Mouse (Mus musculus) liver, embryonic 11.5 days (tissue): ENCODE results near the gene Fam78a. TPM values are rescaled to one million over a fixed set of nuclear protein-coding genes. Genes with fewer than 3 reads are reported as not detected.

Experiments used
- ATAC-seq: fragments of 200-750 bp; cut with Nextera tagmentation; replicated peaks from 2 replicates; pipeline ENCODE4 v1.8.0; 2017; ENCODE audit warnings: moderate number of reproducible peaks, mild to moderate bottlenecking, moderate TSS enrichment, moderate library complexity; ENCODE audit not compliant: low FRiP score
- DNase-seq: peaks from one replicate; pipeline ENCODE4 v3.0.0-alpha.2; 2017; ENCODE audit warnings: low spot score
- H3K27ac ChIP-seq: fragments of 300-500 bp; sonication (generic); 2 replicates; pipeline ENCODE4 v1.5.1; 2014; ENCODE audit warnings: mild to moderate bottlenecking, low read depth, low read length, control low read depth
- H3K27me3 ChIP-seq: fragments of 300-500 bp; sonication (generic); replicated peaks from 2 replicates; pipeline ENCODE4 v1.6.1; 2014; ENCODE audit warnings: low read length, mixed read lengths; ENCODE audit not compliant: control insufficient read depth, insufficient read depth
- H3K36me3 ChIP-seq: fragments of 300-500 bp; sonication (generic); 2 replicates; pipeline ENCODE4 v1.6.1; 2014; ENCODE audit warnings: mild to moderate bottlenecking, low read length, moderate library complexity, mixed read lengths; ENCODE audit not compliant: control insufficient read depth, insufficient read depth
- H3K4me1 ChIP-seq: fragments of 300-500 bp; sonication (generic); replicated peaks from 2 replicates; pipeline ENCODE4 v1.6.1; 2014; ENCODE audit warnings: low read length, mixed read lengths; ENCODE audit not compliant: control insufficient read depth, insufficient read depth
- H3K4me2 ChIP-seq: fragments of 300-500 bp; sonication (generic); 2 replicates; pipeline ENCODE4 v1.6.1; 2014; ENCODE audit warnings: mild to moderate bottlenecking, control low read depth, moderate library complexity
- H3K4me3 ChIP-seq: fragments of 300-500 bp; sonication (generic); 2 replicates; pipeline ENCODE4 v1.5.1; 2014; ENCODE audit warnings: low read depth, low read length, control low read depth
- H3K9ac ChIP-seq: fragments of 300-500 bp; sonication (generic); 2 replicates; pipeline ENCODE4 v1.6.1; 2014; ENCODE audit warnings: low read depth, low read length, control low read depth
- H3K9me3 ChIP-seq: fragments of 300-500 bp; sonication (generic); 2 replicates; pipeline ENCODE4 v1.6.1; 2016; ENCODE audit warnings: low read length, inconsistent platforms, mixed read lengths; ENCODE audit not compliant: control insufficient read depth
- WGBS: fragments of 180-500 bp; shearing (Covaris S2); extraction: QIAGEN DNeasy Blood & Tissue Kit; methylation state at CpG from one replicate; pipeline ENCODE4 v1.1.7; 2014; 5-methylcytosine and 5-hydroxymethylcytosine counted together
- polyA plus RNA-seq: library from polyadenylated mRNA; unstranded; fragments of >200 nt; fragmentation: Nextera tagmentation; extraction: Ambion mirVana; gene quantifications from 2 replicates; pipeline ENCODE4 v1.2.1, GENCODE M21; 2014

Fam78a gene
- polyA plus RNA-seq, 1 experiment from 2014 or later: 19.2 TPM

DNA sequence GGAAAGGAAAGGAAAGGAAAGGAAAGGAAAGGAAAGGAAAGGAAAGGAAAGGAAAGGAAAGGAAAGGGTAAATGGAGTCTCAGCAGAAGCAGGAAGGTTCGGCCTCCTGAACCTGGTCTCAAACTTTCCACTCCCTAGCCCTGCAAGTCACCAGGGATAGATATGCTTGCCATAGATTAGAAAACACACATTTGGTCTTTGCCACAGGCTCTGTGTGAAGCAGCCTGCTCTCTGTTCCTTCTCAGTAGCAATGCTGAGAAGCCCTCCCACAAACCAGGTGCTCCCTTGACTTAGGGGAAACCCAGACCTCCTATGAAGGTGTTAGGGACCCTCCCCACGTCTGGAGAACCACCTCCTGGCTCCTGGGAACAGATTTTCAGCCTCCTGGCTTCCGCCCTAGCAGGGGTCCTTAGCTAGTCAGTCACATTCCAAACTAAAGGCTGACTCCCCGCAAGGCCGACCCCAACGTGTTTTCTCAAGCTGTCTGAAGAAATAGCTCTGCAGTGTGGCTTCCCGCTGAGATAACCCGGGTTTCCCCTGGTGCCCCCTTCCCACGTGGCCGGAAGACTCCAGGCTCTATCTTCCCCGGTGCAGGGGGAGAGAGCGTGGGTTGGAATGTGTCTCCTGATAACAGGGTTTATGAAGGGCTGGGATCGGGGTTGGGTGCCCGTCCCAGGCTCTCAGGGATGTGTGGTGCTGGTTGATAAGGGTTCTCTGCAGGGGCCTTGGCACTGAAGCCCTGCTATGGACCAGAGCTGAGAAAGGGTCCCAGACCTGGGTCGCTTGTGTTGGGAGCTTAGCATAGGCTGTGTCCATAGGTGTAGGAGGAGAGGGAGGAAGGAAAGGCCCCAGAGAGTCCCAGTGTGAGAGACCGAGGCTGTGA, 43.2 kb upstream of the Fam78a start:
- ATAC-seq (peak; percentile 96), DNase-seq (peak; percentile 86)
- WGBS: 8% methylated on average over 16 of the region's 16 CpGs
- Histone ChIP-seq H3K4me3 (peak overlapping the region; percentile 35), H3K4me1 (peaks cover 57% of the 10 kb centered on the region), H3K27me3 (no peaks in the 10 kb centered on the region), H3K36me3 (no peaks in the 10 kb centered on the region), H3K9me3 (no peaks in the 10 kb centered on the region), H3K27ac (peak overlapping the region; percentile 100), H3K4me2 (peak overlapping the region; percentile 67), H3K9ac (peak overlapping the region; percentile 75)

DNA sequence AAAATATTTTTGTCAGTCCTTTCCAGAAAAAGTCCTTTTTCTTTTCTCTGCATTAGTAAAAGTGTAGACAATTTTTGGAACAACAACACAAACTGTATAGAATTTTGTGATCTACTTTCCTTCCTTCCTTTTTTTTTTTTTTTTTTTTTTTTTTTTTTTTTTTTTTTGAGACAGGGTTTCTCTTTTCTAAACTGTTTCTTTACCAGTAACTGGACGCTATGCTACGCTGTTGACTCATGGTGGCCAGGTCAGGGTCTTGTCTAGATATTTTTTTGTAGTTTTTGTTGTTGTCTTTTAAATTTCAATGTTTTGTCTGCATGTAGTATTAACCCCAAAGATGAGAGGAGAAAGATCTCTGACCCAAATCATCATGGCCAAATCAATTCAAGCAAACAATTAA, 37.1 kb upstream of the Fam78a start:
- Histone ChIP-seq H3K27me3 (no peaks in the 10 kb centered on the region), H3K4me1 (peaks cover 14% of the 10 kb centered on the region), H3K4me3 (no peak overlapping the region), H3K36me3 (no peaks in the 10 kb centered on the region), H3K9me3 (0 out of 2 replicates have a peak, but pooled peaks cover 2% of the 10 kb centered on the region), H3K9ac (no peak overlapping the region), H3K4me2 (no peak overlapping the region), H3K27ac (no peak overlapping the region)
- ATAC-seq: no peak
- no peak for DNase-seq
- WGBS: 81% methylated on average over 2 of the region's 2 CpGs

DNA sequence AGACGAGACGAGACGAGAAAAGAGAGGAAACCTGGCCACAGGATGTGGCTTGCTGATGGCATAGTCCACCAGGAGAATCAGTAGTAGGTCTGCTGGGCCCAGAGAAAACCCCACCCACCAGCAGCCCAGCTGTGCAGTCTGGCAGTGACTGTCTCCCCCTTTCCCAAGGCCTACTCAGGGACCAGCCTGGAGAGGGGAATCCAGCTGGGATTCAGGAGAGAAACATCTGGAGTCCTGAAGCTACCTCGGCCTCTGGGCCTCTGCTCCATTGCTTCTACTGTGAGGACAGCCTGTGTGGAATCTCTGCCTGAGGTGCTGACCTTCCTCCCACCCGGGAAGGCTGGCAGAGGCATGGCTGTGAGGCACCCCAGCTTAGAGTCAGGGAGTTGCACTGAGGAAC, 36.5 kb upstream of the Fam78a start:
- peak overlapping the region; percentile 45 for H3K27ac ChIP-seq

DNA sequence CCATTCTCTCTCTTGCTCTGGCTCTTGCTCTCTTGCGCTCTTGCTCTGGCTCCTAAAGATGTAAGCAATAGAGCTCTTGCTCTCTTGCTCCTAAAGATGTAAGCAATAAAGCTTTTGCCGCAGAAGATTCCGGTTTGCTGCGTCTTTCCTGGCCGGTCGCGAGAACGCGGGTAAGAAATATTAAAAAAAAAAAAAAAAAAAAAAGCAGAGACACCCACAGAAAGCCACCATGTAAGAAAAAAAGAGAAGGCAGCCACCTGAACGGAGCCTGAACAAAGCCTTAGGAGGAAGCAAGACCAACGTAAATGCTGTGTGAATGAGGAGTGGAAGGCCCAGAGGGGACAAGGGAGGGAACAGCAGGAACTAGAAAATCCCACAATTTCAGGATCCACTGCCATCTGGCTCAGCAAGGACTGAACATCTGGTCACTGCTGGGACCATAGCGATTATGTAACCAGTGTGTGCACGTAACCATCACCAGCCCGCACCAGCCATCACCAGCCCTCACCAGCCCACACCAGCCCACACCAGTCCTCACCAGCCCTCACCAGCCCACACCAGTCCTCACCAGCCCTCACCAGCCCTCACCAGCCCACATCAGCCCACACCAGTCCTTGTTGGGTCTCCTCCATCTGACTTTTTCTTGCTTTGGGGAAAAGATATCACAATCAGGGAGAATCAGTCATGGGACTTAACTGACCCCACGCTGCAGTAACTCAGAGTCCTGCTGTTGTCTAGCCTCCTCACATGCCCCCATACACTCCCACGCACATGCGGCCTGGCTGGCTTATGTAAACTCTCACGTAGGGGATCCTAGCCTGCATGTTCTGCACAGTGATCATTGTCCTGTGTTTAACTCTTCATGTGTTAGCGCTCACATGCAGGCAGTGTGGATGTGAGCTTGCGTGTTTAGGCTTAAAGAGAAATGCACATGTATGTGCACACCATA, 35.4 kb upstream of the Fam78a start:
- ATAC-seq: no peak
- H3K4me3 ChIP-seq: no peak overlapping the region
- H3K9me3 ChIP-seq: 0 out of 2 replicates have a peak, but pooled peaks cover 5% of the 10 kb centered on the region
- no peak for DNase-seq
- no peaks in the 10 kb centered on the region for H3K36me3 ChIP-seq
- H3K27ac ChIP-seq: no peak overlapping the region
- 0 out of 2 replicates have a peak overlapping the region, but pooled peaks have one; percentile 31 for H3K9ac ChIP-seq
- no peak overlapping the region for H3K4me2 ChIP-seq
- H3K4me1 ChIP-seq: peaks cover 21% of the 10 kb centered on the region
- 90% methylated on average over 20 of the region's 20 CpGs for WGBS
- no peaks in the 10 kb centered on the region for H3K27me3 ChIP-seq

More for the DNA sequence above, 36.5 kb upstream of the Fam78a start:
- Histone ChIP-seq H3K4me2 (peak overlapping the region; percentile 29; the same call in 1 of the 2 replicates), H3K4me3 (no peak overlapping the region), H3K4me1 (peaks cover 13% of the 10 kb centered on the region), H3K9ac (peak overlapping the region; percentile 55; the same call in 1 of the 2 replicates), H3K27me3 (no peaks in the 10 kb centered on the region), H3K9me3 (0 out of 2 replicates have a peak, but pooled peaks cover 5% of the 10 kb centered on the region), H3K36me3 (no peaks in the 10 kb centered on the region)
- peak; percentile 31; the same call in 1 of the 2 replicates for ATAC-seq
- 50% methylated on average over 5 of the region's 5 CpGs for WGBS
- DNase-seq: no peak

DNA sequence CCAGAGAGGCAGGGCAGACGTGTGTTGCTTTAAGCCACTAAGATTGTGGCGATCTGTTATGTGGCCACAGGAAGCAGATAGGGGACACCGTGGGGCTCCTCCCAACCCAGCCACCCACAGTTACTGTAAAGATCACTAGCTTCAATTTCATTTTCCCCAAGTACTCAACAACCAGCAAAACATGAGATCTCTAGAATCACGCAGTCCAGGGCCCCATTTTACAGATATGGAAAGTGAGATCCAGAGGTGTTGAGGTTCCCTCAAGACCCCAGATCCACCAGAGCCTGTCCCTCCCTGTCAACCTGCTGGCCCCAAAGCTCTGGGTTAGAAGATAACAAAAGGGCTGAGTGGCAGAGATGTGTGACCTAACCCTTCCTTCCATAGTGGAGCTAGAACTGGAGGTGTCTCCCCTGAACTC, 31.2 kb upstream of the Fam78a start:
- Histone ChIP-seq H3K9me3 (0 out of 2 replicates have a peak, but pooled peaks cover 5% of the 10 kb centered on the region), H3K36me3 (no peaks in the 10 kb centered on the region), H3K4me1 (peaks cover 27% of the 10 kb centered on the region), H3K27me3 (no peaks in the 10 kb centered on the region), H3K27ac (peak overlapping the region; percentile 80), H3K9ac (peak overlapping the region; percentile 10; the same call in 1 of the 2 replicates), H3K4me2 (peak overlapping the region; percentile 38), H3K4me3 (no peak overlapping the region)
- WGBS: 49% methylated on average over 4 of the region's 4 CpGs
- peak; percentile 90 for ATAC-seq
- DNase-seq: no peak

DNA sequence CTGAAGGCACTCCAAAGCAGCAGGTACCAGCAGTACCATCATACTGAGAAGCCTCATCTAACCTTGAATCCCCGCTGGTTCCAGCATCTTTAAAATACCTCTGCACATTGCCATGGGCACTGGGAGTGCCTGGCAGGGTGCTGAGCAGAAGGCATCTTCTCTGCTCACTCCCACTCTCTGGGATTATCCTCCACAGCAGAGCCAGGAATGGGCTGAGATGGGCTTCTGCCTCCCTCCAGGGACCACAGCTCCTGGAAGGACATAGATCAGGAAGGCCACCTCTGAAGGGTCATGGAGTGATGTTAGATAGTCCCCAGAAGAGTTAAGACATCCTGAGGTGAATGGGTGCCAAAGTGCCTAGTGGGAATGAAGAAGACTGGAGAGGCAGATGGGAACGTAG, 27.9 kb upstream of the Fam78a start:
- Histone ChIP-seq H3K27ac (no peak overlapping the region), H3K4me3 (no peak overlapping the region), H3K4me1 (peaks cover 22% of the 10 kb centered on the region), H3K9ac (no peak overlapping the region), H3K36me3 (no peaks in the 10 kb centered on the region), H3K9me3 (0 out of 2 replicates have a peak, but pooled peaks cover 5% of the 10 kb centered on the region), H3K27me3 (no peaks in the 10 kb centered on the region), H3K4me2 (no peak overlapping the region)
- no peak for DNase-seq
- 83% methylated on average over 2 of the region's 2 CpGs for WGBS
- ATAC-seq: no peak

DNA sequence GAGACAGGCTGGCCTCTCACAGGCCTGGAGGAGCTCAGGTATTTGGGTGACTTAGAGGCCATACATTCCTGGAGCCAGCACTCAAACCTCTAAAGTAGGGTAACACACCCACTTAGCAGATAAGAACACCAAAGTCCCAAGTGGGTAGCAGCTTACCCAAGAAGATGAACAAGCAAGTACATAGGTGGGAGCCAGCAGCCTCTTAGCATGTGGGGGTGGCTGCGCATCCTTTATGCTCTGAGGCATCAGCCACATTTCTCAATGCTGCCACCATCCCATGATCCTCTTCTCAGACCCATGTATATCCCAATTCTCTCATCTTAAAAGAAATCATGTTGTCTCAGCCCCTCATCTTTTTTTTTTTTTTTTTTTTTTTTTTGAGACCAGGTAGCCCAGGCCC, 26.6 kb upstream of the Fam78a start:
- Histone ChIP-seq H3K9me3 (no peaks in the 10 kb centered on the region), H3K27me3 (no peaks in the 10 kb centered on the region), H3K9ac (no peak overlapping the region), H3K36me3 (no peaks in the 10 kb centered on the region), H3K4me3 (no peak overlapping the region), H3K4me1 (peaks cover 22% of the 10 kb centered on the region), H3K4me2 (no peak overlapping the region), H3K27ac (no peak overlapping the region)
- DNase-seq (no peak), ATAC-seq (no peak)
- WGBS: 86% methylated on average over 1 of the region's 1 CpGs

DNA sequence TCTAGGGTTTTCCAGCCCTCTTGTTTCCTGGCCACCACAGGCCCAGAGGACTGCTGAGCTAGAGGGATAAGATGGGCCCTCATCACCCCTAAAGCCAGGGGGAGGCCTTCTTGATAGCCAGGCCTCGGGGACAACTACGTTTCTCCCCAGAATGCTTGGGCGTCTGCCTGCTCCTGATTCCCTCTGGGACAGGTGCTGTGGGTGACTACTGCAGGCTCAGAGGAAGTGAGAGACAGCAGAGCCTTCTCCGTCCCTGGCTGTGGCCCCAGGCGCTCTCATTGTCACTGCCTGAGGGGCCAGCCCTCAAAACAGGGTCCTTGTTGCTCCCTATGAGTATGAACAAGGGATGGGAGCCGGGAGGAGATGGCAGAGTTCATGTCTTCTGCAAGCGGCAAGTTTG, 21.3 kb upstream of the Fam78a start:
- Histone ChIP-seq H3K9me3 (no peaks in the 10 kb centered on the region), H3K36me3 (no peaks in the 10 kb centered on the region), H3K4me1 (peaks cover 7% of the 10 kb centered on the region), H3K27me3 (no peaks in the 10 kb centered on the region), H3K4me2 (no peak overlapping the region), H3K27ac (no peak overlapping the region), H3K9ac (no peak overlapping the region), H3K4me3 (no peak overlapping the region)
- 78% methylated on average over 7 of the region's 7 CpGs for WGBS
- DNase-seq (no peak), ATAC-seq (no peak)
